Mouse (Mus musculus): ENCODE measurements at regions not wholly inside any gene's neighbourhood (a gene's known extent, or its start where the extent isn't known, plus 50 kb on each side); places are given as distances from the start of the nearest gene placed in this dataset.

DNA sequence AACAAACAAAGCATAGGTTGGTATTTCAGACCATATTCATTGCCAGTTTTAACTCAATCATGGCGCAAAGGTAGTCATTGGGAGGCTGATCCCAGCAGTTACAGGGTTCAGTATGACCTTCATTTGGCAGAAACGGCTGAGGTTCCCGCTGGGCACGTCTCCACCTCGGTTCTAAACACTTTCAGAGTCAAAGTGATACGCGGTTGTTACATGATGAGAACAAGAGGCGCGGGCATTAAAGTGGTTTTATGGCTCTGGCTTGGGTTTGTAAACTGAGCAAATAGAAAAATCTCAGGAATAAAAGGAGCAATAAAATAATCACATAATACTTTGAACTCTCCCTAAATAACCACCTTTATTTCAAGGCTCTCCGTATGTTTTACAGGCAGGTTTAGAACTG, 146.0 kb upstream of the Irf2bp2 start:
- DNase-seq, result no peak

DNA sequence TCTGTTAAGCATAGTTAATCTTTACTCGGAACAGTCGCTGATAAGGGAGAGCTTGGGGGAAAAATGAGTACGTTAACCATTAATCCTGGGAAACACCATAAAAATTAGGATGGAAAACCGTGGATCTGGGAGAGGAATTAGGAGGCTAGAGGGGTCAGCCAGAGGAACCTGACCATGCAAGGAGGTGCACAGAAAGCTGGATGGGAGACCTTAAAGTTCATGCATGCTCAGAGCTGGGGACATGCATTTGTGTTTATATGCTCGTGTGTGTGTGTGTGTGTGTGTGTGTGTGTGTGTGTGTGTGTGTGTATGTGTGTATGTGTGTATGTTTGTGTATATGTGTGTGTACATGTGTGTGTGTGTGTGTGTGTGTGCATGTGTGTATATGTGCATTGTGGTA, 143.2 kb upstream of the Irf2bp2 start:
- peak; percentile 38 to 74 for DNase-seq

DNA sequence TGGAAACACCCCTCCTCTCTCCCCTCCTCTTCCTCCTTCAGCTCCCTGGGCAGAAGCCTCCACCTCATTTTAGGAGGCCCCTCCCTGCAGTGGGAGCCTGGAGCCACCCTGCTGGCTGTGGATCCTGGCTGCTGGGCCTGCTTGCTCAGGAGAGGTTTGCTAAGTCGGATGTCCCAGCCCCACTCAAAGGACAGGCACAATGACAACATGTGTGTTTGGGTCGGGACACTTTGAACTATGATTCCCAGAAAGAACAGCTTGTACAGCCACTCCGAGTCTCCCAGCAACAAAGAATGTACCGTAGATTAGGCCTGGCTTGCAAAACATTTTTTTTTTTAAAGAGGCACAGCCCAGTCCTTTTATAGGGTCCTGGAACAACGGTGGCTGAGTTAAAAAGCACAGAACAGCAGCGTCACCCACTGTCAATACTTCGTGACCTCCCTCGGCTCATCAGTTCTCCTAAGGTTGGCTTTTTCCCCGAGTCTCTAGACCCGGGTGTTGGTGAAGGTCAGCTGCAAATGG, 142.7 kb upstream of the Irf2bp2 start:
- peak; percentile 78 to 95 for DNase-seq

DNA sequence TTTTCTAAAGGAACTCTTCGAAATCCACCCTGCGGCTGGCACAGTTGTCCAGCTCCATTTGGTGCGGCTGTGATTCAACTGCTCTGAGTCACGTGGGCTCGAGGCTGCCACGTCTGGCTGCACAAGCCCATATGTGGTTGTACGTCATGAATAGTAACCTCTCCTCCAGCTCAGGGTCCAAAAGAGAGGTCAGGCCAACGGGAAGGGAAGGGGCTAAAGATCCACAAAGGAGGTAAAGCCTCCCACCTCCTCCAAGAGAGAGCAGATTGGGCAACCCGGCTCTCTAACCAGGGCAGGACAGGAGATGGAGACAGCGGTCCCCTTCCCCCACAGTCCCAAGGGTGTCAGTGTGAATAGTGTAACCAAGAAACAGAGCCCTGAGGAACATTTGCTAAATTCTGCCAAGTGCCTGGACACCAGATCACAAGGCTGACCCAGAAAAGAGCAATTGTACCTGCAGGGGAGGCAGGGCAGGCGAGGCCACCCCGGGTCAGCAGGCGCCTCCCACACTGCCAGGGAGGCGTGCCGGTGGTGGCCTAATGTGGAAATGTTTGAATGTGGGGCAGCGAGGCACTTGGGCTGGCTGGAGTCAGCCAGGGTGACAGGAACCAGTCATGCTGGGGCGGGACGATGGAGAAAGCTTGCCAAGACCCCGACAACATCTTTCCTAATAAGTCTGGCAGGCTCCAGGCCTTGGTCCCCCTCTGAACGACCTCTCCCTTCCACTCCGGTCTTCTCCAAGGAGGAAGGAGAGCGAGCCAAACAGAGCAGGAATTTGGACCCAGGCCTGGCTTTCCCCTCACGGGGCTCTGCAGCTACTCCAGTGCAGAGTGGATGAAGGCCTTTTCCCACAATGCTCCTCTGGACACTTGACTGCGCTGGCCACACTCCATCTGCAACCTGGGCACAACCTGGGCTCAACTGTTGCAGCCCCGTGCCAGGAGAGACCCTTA, 142.0 kb upstream of the Irf2bp2 start:
- DNase-seq, result peak; percentile 94 to 98

DNA sequence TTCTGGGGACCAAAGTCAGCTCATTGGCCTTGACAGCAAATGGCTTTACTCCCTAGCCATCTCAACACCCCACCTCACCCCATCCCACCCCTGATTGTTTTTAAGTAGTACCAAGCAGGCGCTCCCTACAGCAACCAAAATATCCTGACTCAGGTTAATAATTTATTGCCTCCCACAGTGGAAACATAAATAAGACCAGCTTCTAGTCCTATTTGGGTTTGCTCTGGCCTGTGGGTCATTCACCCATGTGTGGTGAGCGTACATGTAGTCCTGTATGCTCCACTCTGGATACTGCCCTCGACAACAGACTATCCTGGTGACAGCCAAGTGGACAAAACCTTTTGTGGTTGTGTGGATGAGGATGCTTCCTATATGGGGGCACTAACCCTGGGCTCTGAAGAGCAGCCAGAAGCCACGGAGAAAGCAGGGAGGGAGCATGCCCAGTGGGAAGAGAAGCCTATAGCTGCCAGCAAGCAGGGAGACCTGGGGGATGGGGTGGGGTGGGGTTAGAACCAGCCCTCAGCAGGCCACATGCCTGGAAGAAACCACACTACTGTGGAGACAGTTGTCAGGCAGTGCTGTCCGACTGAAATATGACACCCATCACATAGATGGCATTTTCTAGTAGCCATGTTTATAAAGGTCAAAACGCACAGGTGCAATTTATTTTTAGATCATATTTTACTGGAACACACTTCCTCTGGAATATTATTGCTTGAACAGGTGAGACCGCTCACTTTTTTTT, 141.1 kb upstream of the Irf2bp2 start:
- peak; percentile 65 to 87 for DNase-seq

DNA sequence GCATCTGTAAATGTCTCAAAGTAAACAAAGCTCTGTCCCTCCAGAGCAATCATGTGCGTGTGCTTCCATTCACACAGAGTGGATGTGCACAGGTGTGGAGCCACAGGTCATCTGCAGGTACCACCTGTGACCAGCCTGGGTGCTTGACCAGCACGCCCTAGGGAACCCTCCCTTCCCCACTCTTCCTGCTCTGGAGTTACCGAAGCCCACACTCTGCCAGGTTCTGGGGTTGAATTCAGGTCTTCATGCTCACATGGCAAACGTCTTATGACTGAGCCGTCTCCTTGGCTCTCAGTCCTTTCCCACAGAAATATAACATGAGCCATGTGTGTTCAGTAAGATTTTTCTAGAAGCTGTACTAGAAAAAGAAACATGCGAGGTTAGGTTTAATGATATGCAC, 140.0 kb upstream of the Irf2bp2 start:
- no peak for DNase-seq

DNA sequence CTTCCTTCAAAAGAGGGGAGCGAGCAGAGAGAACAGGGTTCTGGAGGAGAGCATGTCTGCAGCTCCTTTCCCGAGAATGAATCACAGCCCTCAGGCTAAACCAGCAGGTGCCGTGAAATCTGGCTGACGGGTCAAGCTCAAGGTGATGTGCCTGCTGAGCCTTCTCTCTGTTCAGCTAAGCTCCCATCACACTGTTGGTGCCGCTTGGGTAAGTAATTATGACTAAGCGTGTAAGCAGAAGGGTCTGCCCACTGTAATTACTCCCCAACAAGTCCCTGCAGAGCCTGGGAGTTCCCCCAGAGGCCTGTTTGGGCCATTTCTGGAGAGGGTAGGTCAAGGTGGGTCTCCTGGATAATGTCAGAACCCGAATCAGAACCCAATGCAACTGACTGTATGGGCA, 139.5 kb upstream of the Irf2bp2 start:
- DNase-seq, result no peak

DNA sequence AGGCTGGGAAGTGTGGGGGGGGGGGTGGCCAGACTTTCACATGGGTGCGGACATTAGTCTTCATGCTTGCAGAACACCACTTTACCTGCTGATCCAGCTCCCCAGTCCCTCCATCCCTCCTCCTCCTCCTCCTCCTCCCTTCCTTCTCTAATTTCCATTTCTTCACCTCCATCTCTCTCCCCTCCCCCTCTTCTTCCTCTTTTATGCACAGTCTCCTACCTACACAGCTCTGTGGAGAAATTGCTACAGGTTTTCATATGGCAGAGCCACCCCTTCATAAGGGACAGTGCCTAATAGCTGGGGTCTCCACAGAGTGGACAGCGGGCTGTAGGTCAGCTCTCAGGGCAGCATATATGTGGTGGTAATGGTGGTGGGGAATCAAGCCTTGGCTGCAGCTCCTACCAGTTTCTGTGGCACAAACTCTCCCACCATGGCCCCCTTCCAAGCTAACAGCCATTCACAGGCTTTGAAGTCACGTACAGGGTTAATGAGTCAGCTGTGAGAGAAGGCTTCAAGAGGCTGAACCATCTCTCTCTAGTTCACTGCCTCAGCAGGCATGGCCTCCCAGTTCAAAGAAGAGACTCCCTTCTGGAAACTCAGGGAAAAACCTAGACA, 136.3 kb upstream of the Irf2bp2 start:
- DNase-seq, result no peak

DNA sequence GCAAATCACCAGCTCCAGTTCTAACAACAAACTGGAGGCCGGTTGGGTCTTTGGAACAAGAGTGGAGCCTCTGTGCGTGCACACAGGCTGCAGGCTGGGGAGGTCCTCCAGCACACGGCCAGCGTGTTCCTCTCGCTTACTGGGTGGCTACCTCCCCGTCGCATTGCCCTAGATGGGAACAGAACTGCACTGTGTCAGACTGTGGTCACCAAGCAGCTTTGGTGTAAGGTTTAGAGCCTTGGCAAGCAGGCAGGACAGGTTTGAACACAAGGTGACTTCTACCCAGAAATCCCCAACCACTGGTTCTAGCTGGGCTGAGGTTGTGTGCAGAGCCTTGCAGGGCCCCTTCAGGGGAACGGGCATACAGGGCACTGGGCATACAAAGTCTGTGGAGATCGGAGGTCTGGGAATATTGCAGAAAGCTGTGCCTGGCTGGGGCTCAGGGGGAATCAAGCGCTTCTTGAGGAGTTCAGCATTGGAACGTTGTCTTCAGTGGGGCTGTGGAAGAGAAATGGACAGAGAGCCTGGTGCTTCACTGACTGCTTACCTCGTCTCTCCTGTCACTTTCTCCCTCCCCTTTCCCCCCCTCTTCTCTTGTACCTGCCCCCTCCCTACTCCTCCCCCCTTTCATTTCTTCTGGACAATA, 135.3 kb upstream of the Irf2bp2 start:
- peak; percentile 22 to 61 for DNase-seq

DNA sequence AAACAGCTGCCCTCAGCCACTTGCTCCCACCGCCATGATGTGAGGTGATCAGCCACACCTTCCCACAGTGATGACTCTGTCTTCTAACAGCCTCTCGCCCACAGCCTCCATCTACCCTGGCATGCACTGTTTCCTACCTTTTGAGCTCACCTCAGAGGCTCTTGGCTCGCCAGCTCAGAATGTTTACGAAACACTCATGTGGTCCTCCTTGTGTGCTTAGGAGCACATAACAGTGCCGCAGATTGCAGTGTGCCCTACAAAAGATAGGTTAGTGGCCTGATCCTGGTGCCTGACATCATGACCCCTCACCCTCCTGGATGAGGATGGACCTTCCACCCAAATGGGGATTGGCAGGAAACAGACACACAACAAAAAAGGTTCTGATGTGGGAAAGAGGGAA, 134.3 kb upstream of the Irf2bp2 start:
- DNase-seq, result no peak

DNA sequence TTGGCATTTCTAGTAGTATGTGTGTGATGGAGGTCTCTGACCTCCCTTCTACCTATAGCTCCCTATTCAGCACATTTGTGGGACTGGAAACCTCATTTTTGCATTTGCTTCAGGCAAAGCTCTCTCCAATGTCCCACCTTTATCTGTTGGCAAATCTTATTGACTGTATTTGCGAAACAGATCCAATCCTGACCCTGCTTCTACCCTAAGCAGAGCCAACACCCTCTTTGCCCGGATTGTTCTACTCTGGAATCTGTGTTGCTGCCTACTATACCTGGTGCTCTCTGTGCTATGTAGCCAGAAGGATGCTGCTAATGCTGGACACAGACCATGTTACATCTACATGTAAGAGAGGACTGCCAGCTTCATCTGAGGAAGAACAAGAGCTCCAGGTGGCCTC, 133.3 kb upstream of the Irf2bp2 start:
- no peak for DNase-seq

DNA sequence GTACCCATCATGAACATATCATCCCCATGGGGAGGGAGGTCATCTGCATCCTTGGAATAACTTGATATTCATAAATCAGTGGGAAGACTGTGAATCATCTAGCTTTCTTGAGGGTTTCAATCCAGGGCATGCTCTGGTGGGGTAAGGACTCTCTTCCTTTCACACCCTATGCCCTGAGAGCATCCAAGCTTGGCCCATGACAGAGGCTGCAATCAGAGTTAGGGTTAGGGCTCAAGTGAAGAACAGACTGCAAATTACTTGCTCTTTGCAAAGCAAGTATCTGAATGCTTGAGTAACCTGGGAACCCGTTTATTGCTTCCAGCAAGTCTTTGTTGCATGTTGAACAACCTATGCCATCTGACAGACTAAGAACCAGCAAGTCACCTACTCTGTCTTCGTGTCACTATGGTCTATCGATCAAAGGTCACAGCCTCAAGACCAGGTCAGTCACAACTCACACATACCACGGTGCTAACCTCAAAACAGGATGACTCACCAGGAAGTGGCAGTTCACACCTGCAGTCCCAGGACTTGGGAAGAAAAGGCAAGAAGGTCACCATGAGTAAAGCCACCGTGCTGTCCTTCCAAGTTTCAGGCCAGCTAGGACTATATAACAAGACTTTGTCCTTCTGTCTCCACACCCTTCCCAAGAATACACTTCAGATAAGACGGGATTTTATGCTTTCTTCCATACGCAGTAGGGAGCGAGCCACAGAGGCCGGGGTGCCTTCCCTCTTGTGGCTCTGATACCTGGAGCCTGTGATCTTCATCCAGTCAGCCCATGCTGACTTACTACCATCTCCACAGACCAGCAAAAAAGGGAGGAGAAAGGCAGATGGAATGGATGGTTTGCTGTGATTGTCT, 129.7 kb upstream of the Irf2bp2 start:
- DNase-seq, result no peak

DNA sequence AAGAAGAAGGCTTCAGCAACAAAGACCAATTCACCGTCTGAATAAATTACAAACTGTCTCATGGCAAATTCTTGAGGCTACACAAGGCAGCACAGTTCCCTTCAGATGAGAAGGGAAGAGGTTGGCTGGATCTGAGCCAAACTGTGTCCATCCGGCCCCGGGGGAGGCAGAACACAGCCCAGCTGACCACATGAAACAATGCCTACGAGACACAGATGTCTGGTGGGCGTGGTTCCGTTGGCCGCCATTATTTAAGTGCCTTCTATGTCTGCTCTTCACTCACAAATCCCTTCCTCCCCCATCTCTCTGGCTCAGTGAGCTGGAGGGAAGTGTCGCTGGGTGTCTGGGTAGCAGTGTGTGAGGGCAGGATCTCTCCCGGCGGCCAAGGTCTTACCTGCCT, 127.8 kb upstream of the Irf2bp2 start:
- DNase-seq, result peak; percentile 65 to 77

DNA sequence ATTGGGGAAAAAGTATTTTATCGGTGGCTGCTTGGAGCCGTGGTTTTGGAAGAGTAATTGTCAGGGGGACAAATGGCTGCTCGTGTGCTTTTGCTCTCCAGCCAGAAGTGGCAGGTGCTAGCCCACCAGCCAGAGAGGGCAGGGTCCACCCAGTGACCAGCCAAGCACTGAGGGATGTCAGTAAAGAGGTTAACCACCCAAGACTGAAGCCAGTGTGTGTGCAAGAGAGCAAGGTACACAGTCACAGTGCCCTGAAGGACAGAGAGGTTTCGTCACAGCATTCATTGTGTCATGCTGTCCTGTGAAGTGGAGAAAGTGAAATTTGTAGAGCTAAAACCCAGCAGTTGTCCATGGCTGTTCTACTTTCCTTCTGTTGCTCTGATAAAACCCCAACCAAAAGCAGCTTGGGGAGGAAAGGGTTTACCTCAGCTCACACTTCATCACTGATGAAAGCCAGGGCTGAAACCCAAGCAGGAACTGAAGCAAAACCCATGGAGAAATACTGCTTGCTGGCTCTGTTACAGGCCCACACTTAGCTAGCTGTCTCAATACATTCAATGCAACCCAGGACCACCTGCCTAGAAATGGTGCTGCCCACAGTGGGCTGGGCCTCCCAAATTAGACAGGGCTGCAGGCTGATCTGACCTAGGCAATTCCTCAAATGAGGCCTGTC, 126.8 kb upstream of the Irf2bp2 start:
- DNase-seq, result peak; percentile 39 to 88

DNA sequence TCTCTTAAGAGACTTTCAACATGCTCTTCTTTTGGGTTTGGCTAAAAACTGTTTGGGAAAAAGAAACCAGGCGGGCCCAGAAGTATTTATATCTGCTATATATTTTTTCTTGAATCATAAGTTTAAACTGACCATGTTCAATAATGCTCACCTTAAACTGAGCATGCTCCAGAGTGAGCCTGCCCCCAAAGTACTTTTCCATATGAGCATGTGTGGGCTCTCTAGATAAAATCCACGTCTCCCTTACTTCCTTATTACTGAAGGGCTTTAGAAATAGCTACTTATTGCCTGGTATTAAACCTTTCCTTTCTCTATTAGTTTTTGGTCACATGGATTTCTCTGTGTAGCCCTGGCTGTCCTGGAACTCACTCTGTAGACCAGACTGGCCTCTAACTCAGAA, 126.0 kb upstream of the Irf2bp2 start:
- no peak for DNase-seq

DNA sequence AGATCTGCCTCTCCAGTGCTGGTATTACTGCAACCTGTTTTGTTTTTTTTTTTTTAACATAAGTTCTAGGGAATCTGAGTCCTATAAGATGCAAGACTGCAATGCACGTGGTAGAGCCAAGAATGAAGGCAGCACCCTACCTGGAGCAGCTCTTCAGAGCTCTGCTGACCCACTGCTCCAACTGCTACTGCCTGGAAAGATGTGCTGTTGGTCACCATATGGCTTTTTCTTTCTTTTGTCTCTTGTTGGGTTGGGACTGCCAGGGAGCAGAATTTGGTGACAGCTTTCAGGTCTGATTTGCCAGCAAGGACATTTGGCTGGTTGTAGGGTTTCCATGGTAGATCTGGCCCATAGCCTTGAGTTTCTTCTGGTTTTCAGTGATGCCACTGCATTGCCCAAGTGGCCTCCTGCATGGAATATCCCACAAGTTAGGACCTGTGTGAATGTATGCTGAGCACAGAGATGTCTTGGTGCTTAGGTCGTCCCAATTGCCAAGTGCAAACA, 123.9 kb upstream of the Irf2bp2 start:
- no peak for DNase-seq

DNA sequence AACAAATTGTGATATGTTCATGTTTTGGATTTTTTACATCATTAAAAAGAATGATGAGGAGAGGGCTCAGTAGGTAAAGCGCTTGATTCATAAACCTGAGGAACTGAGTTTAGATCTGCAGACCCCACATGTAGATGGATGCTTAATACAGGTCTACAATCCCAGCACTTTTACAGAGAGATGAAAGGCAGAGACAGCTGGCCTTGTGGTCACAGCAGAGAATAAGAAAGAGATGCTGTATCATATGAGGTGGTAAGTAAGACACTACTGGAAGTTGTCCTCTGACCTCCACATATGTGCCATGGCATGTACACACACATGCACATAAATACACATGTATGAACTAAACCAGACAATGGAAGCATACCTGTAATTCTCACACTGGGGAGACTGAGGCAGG, 121.9 kb upstream of the Irf2bp2 start:
- no peak for DNase-seq

DNA sequence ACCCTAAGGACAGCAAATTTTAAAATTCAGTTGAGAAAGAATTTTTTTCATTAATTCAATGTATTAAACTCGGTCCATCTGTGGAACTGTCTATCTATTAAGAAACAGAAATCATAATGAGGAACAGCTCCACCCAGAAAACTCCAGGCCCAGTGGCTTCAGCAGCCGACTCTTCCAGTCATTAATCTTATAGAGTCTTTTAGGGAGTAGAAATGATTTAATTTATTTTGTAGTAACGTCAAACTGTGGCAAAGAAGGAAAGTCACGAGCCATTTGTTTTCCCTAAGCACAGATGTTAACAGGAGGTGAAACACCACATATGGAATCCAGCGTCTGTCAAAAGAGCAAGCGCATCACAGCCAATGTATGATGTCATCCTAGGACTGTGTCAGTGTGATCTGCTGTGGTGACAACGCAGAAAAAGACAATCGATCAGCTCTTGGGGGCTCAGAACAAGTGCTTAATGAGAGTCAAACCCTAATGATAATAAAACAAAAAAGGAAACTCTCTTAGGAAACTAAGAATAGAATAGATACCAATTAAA, 119.9 kb upstream of the Irf2bp2 start:
- DNase-seq, result no peak

DNA sequence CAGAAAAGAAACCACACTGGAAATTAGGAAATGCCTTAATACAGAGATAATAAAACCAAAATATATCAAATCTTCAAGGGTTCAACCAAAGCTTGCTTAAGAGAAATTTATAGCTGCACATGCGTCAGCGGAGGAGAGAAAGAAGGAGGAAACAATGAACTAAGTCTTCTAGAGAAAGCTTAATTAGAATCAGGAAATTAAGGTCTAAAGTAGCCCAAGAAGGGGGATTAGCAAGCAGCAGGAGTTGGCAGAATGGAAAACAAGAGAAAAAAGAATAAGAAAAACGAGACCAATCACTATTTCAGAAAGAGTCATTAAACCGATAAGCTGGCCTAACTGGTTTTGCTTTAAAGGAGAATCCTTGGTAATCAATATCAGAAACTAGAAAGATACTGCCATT, 119.4 kb upstream of the Irf2bp2 start:
- DNase-seq, result no peak

DNA sequence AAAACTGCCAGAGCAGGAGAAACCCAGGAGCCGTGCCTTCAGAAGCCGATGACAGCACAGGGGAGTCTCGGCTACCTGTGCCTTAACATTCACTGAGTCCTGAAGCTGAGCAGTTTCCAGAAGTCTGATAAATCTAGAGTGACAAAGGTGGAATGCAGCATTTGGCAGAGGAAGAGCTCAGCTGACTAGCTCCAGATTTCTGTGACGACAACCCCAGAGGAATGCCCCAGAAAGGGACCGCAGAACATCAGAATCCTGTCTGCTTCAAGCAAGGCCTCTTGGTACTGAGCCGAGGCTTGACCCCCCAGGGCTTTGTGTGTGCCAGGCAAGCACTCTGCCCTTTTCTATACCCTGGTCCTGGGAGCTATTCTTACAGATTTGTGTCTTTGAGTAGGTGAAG, 119.0 kb upstream of the Irf2bp2 start:
- DNase-seq, result peak; percentile 39 to 61

DNA sequence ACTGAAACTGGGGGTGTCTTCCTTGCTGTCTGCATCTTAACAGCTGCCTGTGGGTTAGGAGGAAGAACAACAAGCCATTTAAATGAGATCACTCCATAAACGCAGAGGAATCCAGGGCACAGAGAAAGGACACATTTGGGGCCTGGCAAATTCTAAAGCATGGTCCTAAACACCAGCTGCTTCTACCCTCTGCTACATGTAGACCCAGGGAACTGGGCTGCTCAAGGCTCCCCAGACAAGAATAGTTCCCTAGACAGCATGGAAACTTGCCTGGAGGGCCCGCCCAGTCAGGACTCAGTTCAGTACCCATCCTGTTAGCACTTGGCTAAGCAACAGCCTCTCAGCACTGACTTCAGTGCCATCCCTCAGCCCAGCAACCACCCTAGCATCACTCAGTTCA, 115.2 kb upstream of the Irf2bp2 start:
- no peak for DNase-seq

All from kidney, postnatal 25 days (tissue).